Mouse (Mus musculus) right cerebral cortex, adult 2 months (tissue): ENCODE data around the gene Arfgef2.
A peak's percentile ranks its signal among the peaks of the same experiment; 100 is the strongest.

Experiments used
- DNase-seq, 2 experiments: peaks; one replicate each; pipeline ENCODE4 v3.0.0; 2021 to 2022; ENCODE audit warnings: low spot score in 2 of 2

Arfgef2 gene

GRCm38 (mm10) chr2:166856366-166856765, 51.0 kb downstream of the Arfgef2 start:
- no peak for DNase-seq

- DNase-seq: no peak
Measured at GRCm38 (mm10) chr2:166857118-166857517, 51.7 kb downstream of the Arfgef2 start.

GRCm38 (mm10) chr2:166859214-166859613, 53.8 kb downstream of the Arfgef2 start:
- no peak for DNase-seq

GRCm38 (mm10) chr2:166862505-166862904, 57.1 kb downstream of the Arfgef2 start:
- DNase-seq: no peak

- DNase-seq: no peak
Measured at GRCm38 (mm10) chr2:166865476-166865875, 60.1 kb downstream of the Arfgef2 start.

- DNase-seq: no peak
Measured at GRCm38 (mm10) chr2:166870271-166870865, 65.0 kb downstream of the Arfgef2 start.

- no peak for DNase-seq
Measured at GRCm38 (mm10) chr2:166870899-166871298, 65.5 kb downstream of the Arfgef2 start.

- DNase-seq: no peak
Measured at GRCm38 (mm10) chr2:166874675-166875280, 69.4 kb downstream of the Arfgef2 start.

- DNase-seq: no peak
Measured at GRCm38 (mm10) chr2:166875561-166875960, 70.2 kb downstream of the Arfgef2 start.

- DNase-seq: no peak
Measured at GRCm38 (mm10) chr2:166876331-166876730, 70.9 kb downstream of the Arfgef2 start.

- no peak for DNase-seq
Measured at GRCm38 (mm10) chr2:166885066-166885465, 79.7 kb downstream of the Arfgef2 start.

GRCm38 (mm10) chr2:166885619-166886018, 80.2 kb downstream of the Arfgef2 start:
- no peak for DNase-seq

GRCm38 (mm10) chr2:166886231-166886630, 80.8 kb downstream of the Arfgef2 start:
- no peak for DNase-seq

- DNase-seq: no peak
Measured at GRCm38 (mm10) chr2:166887816-166888215, 82.4 kb downstream of the Arfgef2 start.

- DNase-seq: no peak
Measured at GRCm38 (mm10) chr2:166891366-166891880, 86.0 kb downstream of the Arfgef2 start.

GRCm38 (mm10) chr2:166892158-166892680, 86.8 kb downstream of the Arfgef2 start:
- DNase-seq: no peak

GRCm38 (mm10) chr2:166893036-166893435, 87.6 kb downstream of the Arfgef2 start:
- no peak for DNase-seq

- no peak for DNase-seq
Measured at GRCm38 (mm10) chr2:166896368-166896767, 91.0 kb downstream of the Arfgef2 start.

- DNase-seq: peak; percentile 54 to 63
Measured at GRCm38 (mm10) chr2:166896974-166897373, 91.6 kb downstream of the Arfgef2 start.

- DNase-seq: no peak
Measured at GRCm38 (mm10) chr2:166899161-166899560, 93.8 kb downstream of the Arfgef2 start.

GRCm38 (mm10) chr2:166899746-166900145, 94.4 kb downstream of the Arfgef2 start:
- DNase-seq: no peak

- no peak for DNase-seq
Measured at GRCm38 (mm10) chr2:166900792-166901505, 95.6 kb downstream of the Arfgef2 start.
